Mouse (Mus musculus): ENCODE measurements around the gene Elmo3. TPM values are rescaled to one million over a fixed set of nuclear protein-coding genes. Genes with fewer than 3 reads are reported as not detected.

The Elmo3 gene
- polyA plus RNA-seq, 1 experiment = not detected

GRCm38 (mm10) chr8:105264024-105264982 is 41.1 kb upstream of the Elmo3 start, which contains the start of the genes Tradd and Fbxl8:
Tradd (minus strand) TSS chr8:105264609.
Fbxl8 (plus strand) TSS chr8:105264648.
- Histone ChIP-seq H3K27ac (ENCODE audit: insufficient read depth, low read depth, low read length) (no peak within 1 kb of the TSS), H3K4me3 (ENCODE audit: insufficient read depth, low read depth, low read length) (peak within 1 kb of the TSS; percentile 54), H3K4me1 (ENCODE audit: control insufficient read depth, insufficient read depth, low read length) (peaks cover 28% of the 10 kb centered on the region)
- no peak for TF ChIP-seq CTCF (IDR thresholded peaks at IDR 0.05; ENCODE audit: insufficient read depth, low read depth, low read length)
- peak; percentile 29; the same call in 1 of the 2 replicates for TF ChIP-seq POLR2A (IDR thresholded peaks at IDR 0.05; ENCODE audit: insufficient read depth, low read depth, low read length)
- WGBS = 2% methylated on average over 54 of the region's 54 CpGs

- peaks cover 29% of the 10 kb centered on the region for H3K4me1 ChIP-seq (ENCODE audit: control insufficient read depth, insufficient read depth, low read length)
- H3K4me3 ChIP-seq (ENCODE audit: insufficient read depth, low read depth, low read length) = no peak overlapping the region
- H3K27ac ChIP-seq (ENCODE audit: insufficient read depth, low read depth, low read length) = no peak overlapping the region
- TF ChIP-seq POLR2A (IDR thresholded peaks at IDR 0.05; ENCODE audit: insufficient read depth, low read depth, low read length) (no peak), CTCF (IDR thresholded peaks at IDR 0.05; ENCODE audit: insufficient read depth, low read depth, low read length) (no peak)
- WGBS = 21% methylated on average over 10 of the region's 10 CpGs
These were observed 40.3 kb upstream of the Elmo3 start for GRCm38 (mm10) chr8:105265128-105265527.

GRCm38 (mm10) chr8:105266775-105267174 is 38.6 kb upstream of the Elmo3 start:
- TF ChIP-seq POLR2A (IDR thresholded peaks at IDR 0.05; ENCODE audit: insufficient read depth, low read depth, low read length) = no peak
- no peak for TF ChIP-seq CTCF (IDR thresholded peaks at IDR 0.05; ENCODE audit: insufficient read depth, low read depth, low read length)
- Histone ChIP-seq H3K4me1 (ENCODE audit: control insufficient read depth, insufficient read depth, low read length) (peaks cover 37% of the 10 kb centered on the region), H3K27ac (ENCODE audit: insufficient read depth, low read depth, low read length) (no peak overlapping the region), H3K4me3 (ENCODE audit: insufficient read depth, low read depth, low read length) (no peak overlapping the region)
- WGBS = 55% methylated on average over 13 of the region's 13 CpGs

GRCm38 (mm10) chr8:105268342-105269074 is 36.9 kb upstream of the Elmo3 start:
- peak overlapping the region; percentile 50 for H3K4me3 ChIP-seq (ENCODE audit: insufficient read depth, low read depth, low read length)
- 3% methylated on average over 65 of the region's 65 CpGs for WGBS
- peaks cover 37% of the 10 kb centered on the region for H3K4me1 ChIP-seq (ENCODE audit: control insufficient read depth, insufficient read depth, low read length)
- TF ChIP-seq CTCF (IDR thresholded peaks at IDR 0.05; ENCODE audit: insufficient read depth, low read depth, low read length) = no peak
- TF ChIP-seq POLR2A (IDR thresholded peaks at IDR 0.05; ENCODE audit: insufficient read depth, low read depth, low read length) = 0 out of 2 replicates have a peak, but pooled peaks have one; percentile 24
- H3K27ac ChIP-seq (ENCODE audit: insufficient read depth, low read depth, low read length) = peak overlapping the region; percentile 58

GRCm38 (mm10) chr8:105269075-105269458 is 36.3 kb upstream of the Elmo3 start:
- peak overlapping the region; percentile 50 for H3K4me3 ChIP-seq (ENCODE audit: insufficient read depth, low read depth, low read length)
- WGBS = 5% methylated on average over 10 of the region's 10 CpGs
- peak overlapping the region; percentile 58 for H3K27ac ChIP-seq (ENCODE audit: insufficient read depth, low read depth, low read length)
- peaks cover 35% of the 10 kb centered on the region for H3K4me1 ChIP-seq (ENCODE audit: control insufficient read depth, insufficient read depth, low read length)
- TF ChIP-seq POLR2A (IDR thresholded peaks at IDR 0.05; ENCODE audit: insufficient read depth, low read depth, low read length) (no peak), CTCF (IDR thresholded peaks at IDR 0.05; ENCODE audit: insufficient read depth, low read depth, low read length) (no peak)

GRCm38 (mm10) chr8:105269461-105269947 is 35.9 kb upstream of the Elmo3 start, which contains the start of gene Hsf4:
Hsf4 (plus strand) TSS chr8:105269801.
- Histone ChIP-seq H3K4me3 (ENCODE audit: insufficient read depth, low read depth, low read length) (peak within 1 kb of the TSS; percentile 50), H3K4me1 (ENCODE audit: control insufficient read depth, insufficient read depth, low read length) (peaks cover 31% of the 10 kb centered on the region), H3K27ac (ENCODE audit: insufficient read depth, low read depth, low read length) (peak within 1 kb of the TSS; percentile 58)
- TF ChIP-seq POLR2A (IDR thresholded peaks at IDR 0.05; ENCODE audit: insufficient read depth, low read depth, low read length) = no peak; the same call in 1 of the 2 replicates
- TF ChIP-seq CTCF (IDR thresholded peaks at IDR 0.05; ENCODE audit: insufficient read depth, low read depth, low read length) = no peak
- WGBS = under 1% methylated on average over 42 of the region's 42 CpGs

GRCm38 (mm10) chr8:105270101-105270915 is 35.1 kb upstream of the Elmo3 start:
- Histone ChIP-seq H3K27ac (ENCODE audit: insufficient read depth, low read depth, low read length) (0 out of 2 replicates have a peak overlapping the region, but pooled peaks have one; percentile 58), H3K4me1 (ENCODE audit: control insufficient read depth, insufficient read depth, low read length) (peaks cover 29% of the 10 kb centered on the region), H3K4me3 (ENCODE audit: insufficient read depth, low read depth, low read length) (peak overlapping the region; percentile 50)
- TF ChIP-seq CTCF (IDR thresholded peaks at IDR 0.05; ENCODE audit: insufficient read depth, low read depth, low read length) (no peak), POLR2A (IDR thresholded peaks at IDR 0.05; ENCODE audit: insufficient read depth, low read depth, low read length) (no peak)
- WGBS = 27% methylated on average over 39 of the region's 39 CpGs

- 30% methylated on average over 11 of the region's 11 CpGs for WGBS
- no peak overlapping the region for H3K4me3 ChIP-seq (ENCODE audit: insufficient read depth, low read depth, low read length)
- H3K4me1 ChIP-seq (ENCODE audit: control insufficient read depth, insufficient read depth, low read length) = peaks cover 30% of the 10 kb centered on the region
- H3K27ac ChIP-seq (ENCODE audit: insufficient read depth, low read depth, low read length) = no peak overlapping the region
- TF ChIP-seq CTCF (IDR thresholded peaks at IDR 0.05; ENCODE audit: insufficient read depth, low read depth, low read length) (no peak), POLR2A (IDR thresholded peaks at IDR 0.05; ENCODE audit: insufficient read depth, low read depth, low read length) (no peak)
These were observed 34.5 kb upstream of the Elmo3 start for GRCm38 (mm10) chr8:105270916-105271186.

Data from olfactory bulb, adult 2 months (tissue).